Mouse (Mus musculus): Measurements from ENCODE around the gene Wdr62. TPM values are rescaled to one million over a fixed set of nuclear protein-coding genes. Genes with fewer than 3 reads are reported as not detected.

The Wdr62 gene
- polyA plus RNA-seq, 1 experiment from 2014 or later, result 2.6 TPM

- no peak for ATAC-seq (ENCODE audit: low FRiP score)
- 9% methylated on average over 8 of the region's 8 CpGs for WGBS
- Histone ChIP-seq H3K4me1 (peaks cover 27% of the 10 kb centered on the region), H3K27ac (replicated peaks) (no peak within 1 kb of the TSS), H3K9ac (replicated peaks) (no peak within 1 kb of the TSS), H3K4me2 (peak within 1 kb of the TSS; percentile 40), H3K9me3 (replicated peaks) (no peaks in the 10 kb centered on the region), H3K36me3 (no peaks in the 10 kb centered on the region), H3K4me3 (replicated peaks) (peak within 1 kb of the TSS; percentile 16), H3K27me3 (replicated peaks) (no peaks in the 10 kb centered on the region)
Measured at GRCm38 (mm10) chr7:30198481-30198971, 81.7 kb downstream of the Wdr62 start, which contains the start of gene Capns1. Capns1 (minus strand) TSS chr7:30198811.

GRCm38 (mm10) chr7:30197592-30198129 lies 82.6 kb downstream of the Wdr62 start:
- H3K36me3 ChIP-seq, result peaks cover under 1% of the 10 kb centered on the region; the same call in 1 of the 2 replicates
- no peaks in the 10 kb centered on the region for H3K27me3 ChIP-seq (replicated peaks)
- H3K4me2 ChIP-seq, result no peak overlapping the region
- H3K4me1 ChIP-seq, result peaks cover 36% of the 10 kb centered on the region
- no peaks in the 10 kb centered on the region for H3K9me3 ChIP-seq (replicated peaks)
- no peak overlapping the region for H3K27ac ChIP-seq (replicated peaks)
- ATAC-seq (ENCODE audit: low FRiP score), result no peak
- H3K9ac ChIP-seq (replicated peaks), result no peak overlapping the region
- 72% methylated on average over 5 of the region's 5 CpGs for WGBS
- H3K4me3 ChIP-seq (replicated peaks), result no peak overlapping the region

DNA sequence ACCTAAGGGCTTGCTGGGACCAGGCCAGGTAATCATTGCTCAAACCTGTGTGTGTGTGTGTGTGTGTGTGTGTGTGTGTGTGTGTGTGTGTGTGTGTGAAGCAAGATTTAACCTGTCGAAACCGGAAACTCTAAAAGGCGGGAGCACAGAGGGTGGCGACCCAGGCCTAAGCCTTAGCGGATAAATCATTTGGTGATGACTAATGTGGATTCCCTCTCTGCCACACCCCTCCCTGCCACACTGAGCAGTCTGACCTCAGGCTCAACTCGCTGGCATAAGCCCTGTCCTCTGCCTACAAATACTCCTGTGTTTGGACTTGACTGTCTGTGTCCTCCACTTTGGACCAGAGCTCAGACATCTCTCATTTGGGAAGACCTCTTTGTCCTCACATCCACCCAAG lies 84.0 kb downstream of the Wdr62 start:
- H3K9ac ChIP-seq (replicated peaks), result no peak overlapping the region
- H3K27me3 ChIP-seq (replicated peaks), result no peaks in the 10 kb centered on the region
- H3K4me2 ChIP-seq, result no peak overlapping the region
- no peak overlapping the region for H3K4me3 ChIP-seq (replicated peaks)
- no peak for ATAC-seq (ENCODE audit: low FRiP score)
- H3K27ac ChIP-seq (replicated peaks), result no peak overlapping the region
- H3K4me1 ChIP-seq, result peaks cover 33% of the 10 kb centered on the region
- 80% methylated on average over 6 of the region's 6 CpGs for WGBS
- peaks cover 15% of the 10 kb centered on the region for H3K36me3 ChIP-seq
- no peaks in the 10 kb centered on the region for H3K9me3 ChIP-seq (replicated peaks)

GRCm38 (mm10) chr7:30195461-30195860 lies 84.8 kb downstream of the Wdr62 start:
- H3K4me1 ChIP-seq, result peaks cover 33% of the 10 kb centered on the region
- H3K27ac ChIP-seq (replicated peaks), result peak overlapping the region; percentile 79
- peak overlapping the region; percentile 67 for H3K4me2 ChIP-seq
- WGBS, result 70% methylated on average over 6 of the region's 6 CpGs
- peaks cover 19% of the 10 kb centered on the region for H3K36me3 ChIP-seq
- no peak for ATAC-seq (ENCODE audit: low FRiP score)
- peak overlapping the region; percentile 62; the same call in 1 of the 2 replicates for H3K4me3 ChIP-seq (replicated peaks)
- H3K27me3 ChIP-seq (replicated peaks), result no peaks in the 10 kb centered on the region
- no peaks in the 10 kb centered on the region for H3K9me3 ChIP-seq (replicated peaks)
- peak overlapping the region; percentile 68; the same call in 1 of the 2 replicates for H3K9ac ChIP-seq (replicated peaks)

GRCm38 (mm10) chr7:30194884-30195283 lies 85.3 kb downstream of the Wdr62 start:
- Histone ChIP-seq H3K4me1 (peaks cover 33% of the 10 kb centered on the region), H3K27ac (replicated peaks) (peak overlapping the region; percentile 79), H3K27me3 (replicated peaks) (no peaks in the 10 kb centered on the region), H3K36me3 (peaks cover 25% of the 10 kb centered on the region), H3K9ac (replicated peaks) (peak overlapping the region; percentile 68), H3K9me3 (replicated peaks) (no peaks in the 10 kb centered on the region), H3K4me2 (peak overlapping the region; percentile 67), H3K4me3 (replicated peaks) (peak overlapping the region; percentile 62)
- WGBS, result under 1% methylated on average over 28 of the region's 28 CpGs
- ATAC-seq (ENCODE audit: low FRiP score), result peak; percentile 90

DNA sequence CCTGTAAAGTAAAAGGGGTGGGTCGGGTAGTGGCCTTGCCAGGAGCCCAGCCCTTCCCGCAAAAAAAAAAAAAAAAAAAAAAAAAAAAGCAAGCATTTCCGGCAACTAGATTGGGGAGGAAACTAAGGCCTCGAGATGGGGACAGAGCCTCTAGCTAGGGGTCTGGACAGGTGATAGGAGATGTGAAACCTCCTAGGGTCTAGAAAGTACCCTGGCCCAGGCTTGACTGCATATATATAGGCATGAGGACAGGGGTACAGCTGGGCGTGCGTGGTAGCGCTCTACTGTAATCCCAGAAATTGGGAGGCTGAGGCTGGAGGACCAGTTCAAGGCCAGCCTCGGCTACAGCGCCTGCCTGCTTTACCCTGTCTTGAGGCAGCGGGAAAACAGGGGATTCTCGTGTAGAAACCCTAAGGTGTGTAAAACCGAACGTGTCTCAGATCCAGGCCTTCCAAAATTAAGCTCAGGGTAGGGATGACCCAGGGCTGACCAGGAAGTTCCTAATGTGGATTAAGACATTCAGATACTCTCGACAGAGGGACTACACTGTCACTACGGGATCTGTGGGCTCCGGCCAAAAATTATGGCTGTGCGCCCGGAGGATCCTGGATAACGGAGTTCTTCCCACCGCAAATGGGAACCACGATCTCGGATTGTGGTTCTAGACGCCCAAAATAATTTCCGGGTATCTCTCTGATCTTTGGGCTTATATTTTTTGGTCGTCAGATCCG lies 86.0 kb downstream of the Wdr62 start:
- Histone ChIP-seq H3K4me3 (replicated peaks) (peak overlapping the region; percentile 62), H3K4me2 (peak overlapping the region; percentile 67), H3K4me1 (peaks cover 33% of the 10 kb centered on the region), H3K9ac (replicated peaks) (peak overlapping the region; percentile 68), H3K27me3 (replicated peaks) (no peaks in the 10 kb centered on the region), H3K27ac (replicated peaks) (peak overlapping the region; percentile 79), H3K36me3 (peaks cover 30% of the 10 kb centered on the region), H3K9me3 (replicated peaks) (no peaks in the 10 kb centered on the region)
- WGBS, result under 1% methylated on average over 26 of the region's 26 CpGs
- peak; percentile 36 for ATAC-seq (ENCODE audit: low FRiP score)

GRCm38 (mm10) chr7:30193581-30194100 lies 86.6 kb downstream of the Wdr62 start:
- Histone ChIP-seq H3K27me3 (replicated peaks) (no peaks in the 10 kb centered on the region), H3K4me3 (replicated peaks) (peak overlapping the region; percentile 62), H3K4me1 (peaks cover 31% of the 10 kb centered on the region), H3K27ac (replicated peaks) (peak overlapping the region; percentile 79), H3K9me3 (replicated peaks) (no peaks in the 10 kb centered on the region), H3K36me3 (peaks cover 36% of the 10 kb centered on the region), H3K4me2 (peak overlapping the region; percentile 67), H3K9ac (replicated peaks) (peak overlapping the region; percentile 68)
- under 1% methylated on average over 26 of the region's 26 CpGs for WGBS
- ATAC-seq (ENCODE audit: low FRiP score), result peak; percentile 65

DNA sequence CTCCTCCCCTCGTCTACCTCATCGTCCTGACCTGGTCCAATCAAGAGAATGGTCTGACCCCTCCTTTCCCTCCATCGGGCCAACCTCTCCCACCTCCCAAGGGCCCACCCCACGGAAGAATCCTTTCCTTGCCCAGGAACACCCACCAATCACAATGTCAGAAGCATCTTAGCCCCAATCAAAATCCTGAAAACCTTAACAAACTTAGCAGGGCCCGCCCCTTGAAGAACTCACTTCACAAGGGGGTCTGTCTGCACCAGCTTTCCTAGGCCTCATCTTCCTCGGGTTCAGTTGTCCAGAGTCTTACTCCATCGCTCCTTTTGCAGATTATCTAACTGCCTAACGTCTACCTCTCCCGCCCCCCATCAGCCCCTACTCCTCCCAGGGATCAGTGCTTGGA lies 87.2 kb downstream of the Wdr62 start:
- peak overlapping the region; percentile 62 for H3K4me3 ChIP-seq (replicated peaks)
- H3K4me1 ChIP-seq, result peaks cover 25% of the 10 kb centered on the region
- ATAC-seq (ENCODE audit: low FRiP score), result no peak
- H3K27ac ChIP-seq (replicated peaks), result peak overlapping the region; percentile 79
- WGBS, result 18% methylated on average over 9 of the region's 9 CpGs
- peak overlapping the region; percentile 67 for H3K4me2 ChIP-seq
- H3K9ac ChIP-seq (replicated peaks), result peak overlapping the region; percentile 68
- peaks cover 42% of the 10 kb centered on the region for H3K36me3 ChIP-seq
- H3K9me3 ChIP-seq (replicated peaks), result no peaks in the 10 kb centered on the region
- H3K27me3 ChIP-seq (replicated peaks), result no peaks in the 10 kb centered on the region

DNA sequence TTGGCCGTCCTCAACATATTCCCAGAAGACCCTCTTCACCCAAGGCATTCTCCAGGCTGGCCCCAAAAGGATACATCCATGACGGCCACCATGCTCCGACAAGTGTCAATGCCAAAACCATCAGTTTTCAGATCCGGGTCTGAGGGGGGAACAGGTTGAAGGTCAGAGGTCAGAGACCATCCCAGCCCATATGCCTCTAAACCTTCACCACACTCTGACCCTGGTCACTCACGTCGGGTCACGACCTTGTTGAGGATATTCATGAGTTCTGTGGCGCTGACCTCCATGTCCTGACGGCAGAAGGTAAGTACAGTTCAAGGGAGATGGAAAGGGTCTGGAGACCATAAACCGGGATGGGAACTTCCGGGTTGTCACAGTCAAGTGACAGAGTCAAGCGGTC lies 88.1 kb downstream of the Wdr62 start:
- WGBS, result 91% methylated on average over 12 of the region's 12 CpGs
- ATAC-seq (ENCODE audit: low FRiP score), result no peak
- Histone ChIP-seq H3K9me3 (replicated peaks) (no peaks in the 10 kb centered on the region), H3K4me3 (replicated peaks) (no peak overlapping the region), H3K36me3 (peaks cover 51% of the 10 kb centered on the region), H3K4me2 (no peak overlapping the region), H3K27ac (replicated peaks) (no peak overlapping the region), H3K27me3 (replicated peaks) (no peaks in the 10 kb centered on the region), H3K4me1 (peaks cover 22% of the 10 kb centered on the region), H3K9ac (replicated peaks) (no peak overlapping the region)

Other genes starting within 250 kb of the Wdr62 start
- gene Zfp14, start 229.0 kb downstream of the Wdr62 start, polyA plus RNA-seq (2015; fragmentation: Nextera tagmentation; extraction: Ambion mirVana), result 8.4 and 11.2 TPM in 2 replicates
- 10.6 and 10.9 TPM in 2 replicates for gene Zfp82, start 207.5 kb downstream of the Wdr62 start, polyA plus RNA-seq (2015; fragmentation: Nextera tagmentation; extraction: Ambion mirVana)
- 1.3 and 1.9 TPM in 2 replicates for gene Gm26920, start 190.0 kb downstream of the Wdr62 start, polyA plus RNA-seq (2015; fragmentation: Nextera tagmentation; extraction: Ambion mirVana)
- gene Zfp566, start 189.9 kb downstream of the Wdr62 start, polyA plus RNA-seq (2015; fragmentation: Nextera tagmentation; extraction: Ambion mirVana), result 13.2 and 15.6 TPM in 2 replicates
- 78.0 and 82.0 TPM in 2 replicates for gene Zfp260, start 185.6 kb downstream of the Wdr62 start, polyA plus RNA-seq (2015; fragmentation: Nextera tagmentation; extraction: Ambion mirVana)
- gene Zfp382, start 158.5 kb downstream of the Wdr62 start, polyA plus RNA-seq (2015; fragmentation: Nextera tagmentation; extraction: Ambion mirVana), result 20.4 and 20.9 TPM in 2 replicates
- 11.3 and 12.4 TPM in 2 replicates for gene Zfp146, start 110.7 kb downstream of the Wdr62 start, polyA plus RNA-seq (2015; fragmentation: Nextera tagmentation; extraction: Ambion mirVana)
- gene Cox7a1, start 96.3 kb downstream of the Wdr62 start, polyA plus RNA-seq (2015; fragmentation: Nextera tagmentation; extraction: Ambion mirVana), result 5.7 and 5.9 TPM in 2 replicates
- gene Capns1, start 81.6 kb downstream of the Wdr62 start, polyA plus RNA-seq (2015; fragmentation: Nextera tagmentation; extraction: Ambion mirVana), result 88.7 and 88.9 TPM in 2 replicates
- gene Polr2i, start 48.5 kb downstream of the Wdr62 start, polyA plus RNA-seq (2015; fragmentation: Nextera tagmentation; extraction: Ambion mirVana), result 165 and 194 TPM in 2 replicates
- 405 and 478 TPM in 2 replicates for gene Tbcb, start 48.1 kb downstream of the Wdr62 start, polyA plus RNA-seq (2015; fragmentation: Nextera tagmentation; extraction: Ambion mirVana)
- gene Ovol3, start 44.7 kb downstream of the Wdr62 start, polyA plus RNA-seq (2015; fragmentation: Nextera tagmentation; extraction: Ambion mirVana), result 0.26 TPM in 1 of 2 replicates, not detected in the other
- gene Thap8, start 325 bp downstream of the Wdr62 start, polyA plus RNA-seq (2015; fragmentation: Nextera tagmentation; extraction: Ambion mirVana), result 0.86 and 0.93 TPM in 2 replicates
- gene Clip3, start 11.3 kb upstream of the Wdr62 start, polyA plus RNA-seq (2015; fragmentation: Nextera tagmentation; extraction: Ambion mirVana), result 82.4 and 89.7 TPM in 2 replicates
- gene Alkbh6, start 28.3 kb upstream of the Wdr62 start, polyA plus RNA-seq (2015; fragmentation: Nextera tagmentation; extraction: Ambion mirVana), result 131 and 141 TPM in 2 replicates
- gene Syne4, start 34.4 kb upstream of the Wdr62 start, polyA plus RNA-seq (2015; fragmentation: Nextera tagmentation; extraction: Ambion mirVana), result 18.9 and 24.7 TPM in 2 replicates
- gene E130208F15Rik, start 41.3 kb upstream of the Wdr62 start, polyA plus RNA-seq (2015; fragmentation: Nextera tagmentation; extraction: Ambion mirVana), result not detected in 2 replicates
- 16.0 and 16.7 TPM in 2 replicates for gene Sdhaf1, start 43.5 kb upstream of the Wdr62 start, polyA plus RNA-seq (2015; fragmentation: Nextera tagmentation; extraction: Ambion mirVana)
- 13.5 and 15.7 TPM in 2 replicates for gene Lrfn3, start 82.4 kb upstream of the Wdr62 start, polyA plus RNA-seq (2015; fragmentation: Nextera tagmentation; extraction: Ambion mirVana)
- gene Tyrobp, start 133.3 kb upstream of the Wdr62 start, polyA plus RNA-seq (2015; fragmentation: Nextera tagmentation; extraction: Ambion mirVana), result 38.6 and 50.0 TPM in 2 replicates
- 0.95 and 4.5 TPM in 2 replicates for gene Hcst, start 139.4 kb upstream of the Wdr62 start, polyA plus RNA-seq (2015; fragmentation: Nextera tagmentation; extraction: Ambion mirVana)
- gene Nfkbid, start 141.3 kb upstream of the Wdr62 start, polyA plus RNA-seq (2015; fragmentation: Nextera tagmentation; extraction: Ambion mirVana), result 2.7 and 3.2 TPM in 2 replicates
- 577 and 709 TPM in 2 replicates for gene Aplp1, start 165.1 kb upstream of the Wdr62 start, polyA plus RNA-seq (2015; fragmentation: Nextera tagmentation; extraction: Ambion mirVana)
- 0.15 and 0.36 TPM in 2 replicates for gene Kirrel2, start 177.3 kb upstream of the Wdr62 start, polyA plus RNA-seq (2015; fragmentation: Nextera tagmentation; extraction: Ambion mirVana)
- 0.14 and 0.23 TPM in 2 replicates for gene Nphs1, start 177.9 kb upstream of the Wdr62 start, polyA plus RNA-seq (2015; fragmentation: Nextera tagmentation; extraction: Ambion mirVana)
- gene Prodh2, start 213.2 kb upstream of the Wdr62 start, polyA plus RNA-seq (2015; fragmentation: Nextera tagmentation; extraction: Ambion mirVana), result 0.42 TPM in 1 of 2 replicates, not detected in the other